Mouse (Mus musculus): ENCODE results near the gene Tmsb15a.
A peak's percentile ranks its signal among the peaks of the same experiment; 100 is the strongest.
"Not testable (repeated sequence)": the region's sequence is repeated elsewhere in the genome, so short reads cannot be mapped to it uniquely, and the experiment has no call there.

The Tmsb15a gene

DNA sequence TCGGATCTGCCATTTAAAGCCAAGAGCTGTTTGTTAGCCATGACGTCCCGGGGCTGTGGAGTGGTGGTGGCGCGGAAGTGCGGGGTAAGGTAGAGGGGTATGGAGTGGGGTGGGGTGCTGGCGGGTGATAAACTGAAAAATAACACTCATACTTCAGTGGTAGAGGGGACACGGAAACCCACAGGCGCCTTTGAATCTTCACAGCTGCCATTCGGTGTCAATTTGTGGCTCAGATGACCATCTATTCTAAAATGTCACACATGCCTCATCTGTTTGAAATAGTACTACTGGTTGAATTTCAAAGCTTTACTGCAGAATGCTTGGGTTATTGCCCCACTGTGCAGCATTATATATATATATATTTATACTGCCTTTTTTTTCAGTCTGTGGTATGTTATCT is at the start of gene Tmsb15a:
Gene Tmsb15a (minus strand): TSS at position 101 of the 400 bp plus-strand sequence.
- DNase-seq (ENCODE audit: extremely low read depth, low read depth) = no peak

DNA sequence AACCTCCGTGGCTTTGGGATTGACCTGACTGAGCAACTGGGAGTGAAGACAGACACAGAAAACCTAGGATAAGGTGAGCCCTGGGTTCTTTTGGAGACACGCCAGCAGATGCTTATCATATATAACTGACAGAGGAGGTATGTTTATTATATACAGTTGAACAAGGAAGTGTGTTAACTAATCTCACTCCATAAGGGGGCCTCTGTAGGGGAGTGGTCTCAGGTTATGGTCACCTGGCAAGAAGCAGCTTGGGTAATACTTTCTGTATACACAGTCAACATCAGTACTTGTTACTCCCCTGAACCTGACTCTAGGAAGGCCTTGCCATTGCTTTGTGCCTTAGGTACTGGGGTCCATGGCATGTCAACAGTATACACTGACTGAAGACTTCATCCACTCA is 43.5 kb upstream of the Tmsb15a start:
- no peak for DNase-seq (ENCODE audit: extremely low read depth, low read depth)

DNA sequence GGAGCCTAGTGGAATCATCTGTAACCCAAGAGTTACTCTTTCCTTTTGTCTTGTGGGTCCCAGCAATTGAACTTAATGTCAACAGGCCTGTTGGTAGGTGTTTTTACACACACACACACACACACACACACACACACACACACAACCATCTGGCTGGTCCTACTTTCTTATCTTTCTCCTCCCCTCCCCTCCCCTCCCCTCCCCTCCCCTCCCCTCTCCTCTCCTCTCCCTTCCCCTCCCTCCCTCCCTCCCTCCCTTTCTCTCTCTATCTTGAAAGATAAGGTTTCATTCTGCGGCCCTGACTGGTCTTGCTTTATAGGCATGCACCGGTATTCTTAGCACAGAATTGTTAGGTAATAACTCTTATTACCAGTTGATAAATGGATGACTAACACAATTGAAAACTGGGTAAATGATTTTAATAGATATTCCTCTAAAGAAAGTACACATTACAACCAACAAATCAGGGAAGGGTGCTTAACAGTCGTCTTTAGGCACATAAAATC is 43.0 kb upstream of the Tmsb15a start:
- DNase-seq (ENCODE audit: extremely low read depth, low read depth) = no peak

DNA sequence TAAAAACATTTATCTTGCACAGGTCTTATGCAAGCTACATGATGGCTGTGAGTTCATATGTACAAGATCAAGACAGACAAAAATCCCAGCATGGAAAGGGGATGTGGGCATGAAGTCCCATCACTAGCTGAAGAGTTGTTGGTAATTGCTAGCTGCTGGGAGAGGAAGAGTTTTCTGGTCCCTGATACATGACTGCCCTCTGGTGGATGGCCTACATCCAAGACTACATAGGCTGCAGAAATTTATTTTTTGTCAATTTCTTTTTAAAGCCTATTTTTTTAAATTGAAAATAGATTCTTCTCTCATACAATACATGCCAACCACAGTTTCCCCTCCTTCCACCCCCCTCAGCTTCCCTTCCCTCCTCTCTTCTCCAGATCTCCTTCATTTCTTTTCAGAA is 36.6 kb upstream of the Tmsb15a start:
- no peak for DNase-seq (ENCODE audit: extremely low read depth, low read depth)

DNA sequence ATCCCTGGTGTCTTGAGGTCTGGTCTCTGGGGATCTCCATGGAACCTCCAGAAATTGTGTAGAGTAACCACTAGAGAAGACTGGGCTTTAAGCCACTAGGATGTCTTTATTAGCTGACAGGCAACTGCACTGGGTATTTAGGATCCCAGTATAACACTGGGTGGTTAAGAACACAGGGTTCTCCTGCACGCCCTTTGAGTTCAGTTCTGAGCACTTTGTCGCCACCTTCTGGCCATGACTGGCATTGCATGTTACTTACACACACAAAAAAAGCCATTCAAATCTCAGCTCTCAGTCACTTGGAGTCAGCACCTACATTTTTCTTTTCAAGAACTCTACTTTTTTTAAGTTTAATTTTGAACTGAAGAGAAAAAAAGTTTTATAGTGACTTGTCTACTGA is 27.8 kb upstream of the Tmsb15a start:
- DNase-seq (ENCODE audit: extremely low read depth, low read depth) = no peak

DNA sequence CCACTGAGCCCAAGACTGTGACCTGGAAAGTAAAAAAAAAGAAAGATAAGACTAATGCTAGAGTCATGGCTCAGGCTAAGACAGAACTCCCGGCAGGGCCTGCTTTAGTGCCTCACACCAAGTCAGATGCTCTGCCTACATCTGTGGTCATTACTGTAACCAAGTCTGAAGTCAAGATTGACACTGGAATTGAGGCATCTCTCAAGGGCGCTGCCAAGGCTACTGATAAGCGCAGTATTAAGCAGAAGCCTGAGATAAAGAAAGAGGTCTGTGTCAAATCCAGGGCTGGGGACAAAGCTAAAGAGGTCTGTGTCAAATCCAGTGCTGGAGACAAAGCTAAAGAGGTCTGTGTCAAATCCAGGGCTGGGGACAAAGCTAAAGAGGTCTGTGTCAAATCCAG is 20.3 kb upstream of the Tmsb15a start:
- not testable (repeated sequence) for DNase-seq (ENCODE audit: extremely low read depth, low read depth)

DNA sequence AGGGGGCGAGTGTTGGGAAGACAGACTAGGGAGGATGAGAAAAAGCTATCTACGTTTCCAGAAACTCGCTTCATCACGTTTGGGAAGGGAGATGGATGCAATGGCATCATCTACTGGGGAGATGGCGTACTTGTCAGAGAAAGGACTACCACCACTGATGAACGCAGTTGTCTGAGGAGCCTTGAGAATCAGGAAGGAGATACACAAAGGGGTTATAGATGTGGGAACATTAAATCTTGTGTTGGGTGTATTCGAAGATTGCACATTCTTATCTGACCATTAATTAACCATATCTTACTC is 17.9 kb upstream of the Tmsb15a start:
- DNase-seq (ENCODE audit: extremely low read depth, low read depth) = no peak

DNA sequence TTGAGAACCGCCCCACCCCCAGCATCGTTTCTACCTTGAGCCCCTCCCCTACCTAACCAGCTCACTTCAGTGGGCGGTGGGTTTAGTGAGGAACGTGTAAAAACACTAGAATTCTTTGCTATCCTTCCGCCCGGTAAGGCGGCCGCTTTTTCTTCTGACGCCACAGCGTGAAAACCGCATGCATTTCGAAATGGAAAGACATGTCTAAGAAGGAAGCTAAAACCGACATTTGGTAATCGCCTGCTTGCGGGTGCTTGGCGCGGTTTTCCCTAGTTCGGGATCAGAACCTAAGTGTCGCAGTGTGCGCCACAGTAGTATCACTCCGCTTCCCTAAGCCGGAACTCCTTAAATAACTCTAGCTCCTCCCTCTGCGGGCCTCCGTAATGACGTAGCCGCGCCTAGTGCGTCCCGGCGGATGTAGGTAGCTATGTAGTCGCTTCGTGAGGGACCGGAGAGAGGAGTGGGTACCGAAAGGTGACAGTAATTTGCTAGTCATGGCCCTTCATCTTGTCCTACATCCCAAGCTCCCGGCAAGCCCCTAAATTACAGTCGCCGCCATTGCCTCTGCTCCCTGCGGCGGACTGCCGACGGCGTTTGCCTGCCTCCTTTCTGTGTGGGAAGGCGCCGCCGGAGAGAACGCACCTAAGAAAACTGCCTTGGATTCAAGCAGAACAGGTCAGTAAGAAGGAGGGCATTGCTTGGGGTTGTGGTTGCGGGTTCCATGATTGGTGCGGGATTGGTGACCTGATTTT is 17.4 kb upstream of the Tmsb15a start, which contains the start of the genes Armcx5 and Gprasp1:
Gene Armcx5 (plus strand): TSS at position 430 of the 752 bp plus-strand sequence.
Gene Gprasp1 (plus strand): TSS at position 430 of the 752 bp plus-strand sequence.
- peak; percentile 93 for DNase-seq (ENCODE audit: extremely low read depth, low read depth)

DNA sequence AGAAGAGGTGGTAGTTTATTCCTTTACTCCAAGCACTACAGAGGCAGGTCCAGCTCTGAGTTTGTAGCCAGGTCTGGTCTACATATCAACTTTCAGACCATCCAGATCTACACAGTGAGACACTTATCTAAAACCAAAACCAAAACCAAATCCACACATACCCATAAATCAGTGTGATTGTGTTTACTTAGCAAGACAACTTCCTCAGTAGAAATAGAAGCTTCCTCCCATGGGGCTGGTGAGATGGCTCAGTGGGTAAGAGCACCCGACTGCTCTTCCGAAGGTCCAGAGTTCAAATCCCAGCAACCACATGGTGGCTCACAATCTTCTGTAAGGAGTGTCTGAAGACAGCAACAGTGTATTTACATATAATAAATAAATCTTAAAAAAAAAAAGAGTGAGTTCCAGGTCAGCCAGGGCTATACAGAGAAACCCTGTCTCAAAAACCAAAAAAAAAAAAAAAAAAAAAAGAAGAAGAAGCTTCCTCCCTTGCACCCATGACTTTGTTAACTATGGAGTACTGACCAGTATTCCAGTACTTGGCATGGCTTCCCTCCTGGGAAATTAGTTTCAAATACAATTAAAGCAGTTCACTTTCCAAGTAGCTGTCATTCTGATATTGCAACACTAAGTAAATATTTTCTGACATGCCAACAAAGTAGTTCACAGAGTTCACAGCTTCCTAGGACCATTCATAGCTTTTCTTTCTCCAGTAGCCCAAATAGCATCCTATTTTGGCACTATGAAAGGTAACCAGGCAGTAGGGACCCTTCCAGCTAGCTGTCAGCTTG is 13.9 kb upstream of the Tmsb15a start:
- no peak for DNase-seq (ENCODE audit: extremely low read depth, low read depth)

DNA sequence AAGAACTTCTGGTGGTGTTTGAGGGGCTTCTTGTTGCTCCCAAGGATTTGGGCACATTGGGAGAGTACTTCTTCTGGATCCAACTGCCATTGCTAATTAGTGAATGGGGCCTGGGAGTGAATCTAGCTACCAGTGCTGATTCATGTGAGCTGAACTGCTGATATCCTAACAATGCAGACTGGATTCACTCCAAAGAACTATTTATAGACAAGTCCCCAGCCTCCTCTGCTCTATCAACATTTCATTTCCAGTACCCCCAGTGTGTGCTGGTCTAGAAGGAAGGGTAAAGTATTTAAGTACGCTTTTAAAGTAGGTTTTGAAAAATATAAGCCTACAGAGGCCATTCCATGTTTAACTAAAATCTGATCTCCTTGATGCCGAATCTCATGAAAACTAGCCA is 12.2 kb downstream of the Tmsb15a start:
- DNase-seq (ENCODE audit: extremely low read depth, low read depth) = no peak

DNA sequence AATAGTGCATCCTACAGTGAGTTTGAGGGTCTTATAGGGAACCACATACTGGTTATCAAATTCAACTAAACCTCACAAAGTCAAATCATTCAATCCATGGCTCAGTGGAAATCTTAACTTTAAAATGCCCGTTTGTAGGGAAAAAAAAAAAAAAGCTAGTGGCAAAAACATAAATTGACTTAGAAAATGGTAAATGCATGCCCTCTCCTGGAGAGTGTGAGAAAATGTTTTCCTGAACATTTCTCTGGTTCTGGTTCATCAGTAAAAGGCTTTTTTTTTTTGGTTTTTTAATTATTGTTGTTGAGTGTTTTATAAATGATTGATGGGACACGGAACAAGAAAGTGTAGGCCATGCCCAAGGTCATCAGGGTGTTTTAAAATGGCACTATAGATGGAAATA is 20.7 kb downstream of the Tmsb15a start:
- DNase-seq (ENCODE audit: extremely low read depth, low read depth) = no peak

DNA sequence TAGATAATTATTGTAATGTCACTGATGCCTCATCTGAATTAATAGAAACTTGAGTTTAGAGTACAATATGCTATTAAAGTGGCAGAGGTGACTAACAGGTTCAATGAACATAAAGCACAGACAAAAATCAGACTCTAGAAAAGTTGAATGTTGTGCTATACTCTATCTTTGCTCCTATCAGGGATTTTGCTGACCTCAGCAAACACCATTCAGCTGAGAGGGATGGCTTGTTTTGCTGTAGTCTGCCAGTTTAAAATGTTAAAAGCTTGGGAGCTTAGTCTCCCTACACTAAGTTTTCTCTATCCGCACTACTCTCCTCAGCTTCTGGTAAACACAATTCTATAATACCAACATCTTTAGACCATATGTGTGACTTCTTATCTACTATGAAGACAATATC is 21.9 kb downstream of the Tmsb15a start:
- no peak for DNase-seq (ENCODE audit: extremely low read depth, low read depth)

DNA sequence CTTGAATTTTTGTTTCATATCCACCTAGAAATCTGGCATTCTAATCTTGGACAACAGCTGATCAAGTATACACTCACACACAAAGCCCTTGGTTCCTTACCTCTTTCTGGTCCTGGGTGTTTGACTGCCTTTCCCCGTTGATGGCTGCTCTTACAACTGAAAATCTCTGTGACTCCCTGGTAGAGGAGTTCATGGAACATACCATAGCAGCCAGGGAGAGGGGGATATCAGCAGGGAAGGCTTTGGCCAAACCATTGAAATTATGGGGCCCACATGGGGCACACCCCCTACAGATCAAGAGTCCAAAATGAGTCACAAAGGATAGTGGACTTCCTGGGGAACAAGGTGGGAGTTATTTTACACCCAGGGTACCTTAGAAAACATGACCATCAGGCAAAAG is 31.4 kb downstream of the Tmsb15a start, which contains the start of gene Tcp11x2:
Gene Tcp11x2 (minus strand): TSS at position 158 of the 400 bp plus-strand sequence.
- no peak for DNase-seq (ENCODE audit: extremely low read depth, low read depth)

DNA sequence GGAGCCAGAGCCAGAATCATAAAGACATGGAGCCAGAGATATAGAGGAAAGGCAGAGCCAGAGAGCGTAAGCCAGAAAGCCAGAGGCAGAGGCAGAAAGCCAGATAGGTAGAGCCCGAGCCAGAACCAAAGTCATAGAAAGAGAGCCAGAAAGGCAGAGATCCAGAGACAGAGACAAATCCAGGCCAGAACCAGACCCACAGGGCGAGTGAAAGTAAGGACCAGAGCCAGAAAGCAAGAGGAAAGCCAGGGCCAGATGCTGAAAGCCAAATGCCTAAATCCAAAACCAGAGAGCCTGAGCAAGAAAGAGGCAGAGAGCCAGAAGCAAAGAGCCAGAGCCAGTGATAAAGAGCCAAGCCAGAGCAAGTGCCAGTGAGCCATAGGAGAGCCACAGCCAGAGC is 37.3 kb downstream of the Tmsb15a start:
- DNase-seq (ENCODE audit: extremely low read depth, low read depth) = no peak

DNA sequence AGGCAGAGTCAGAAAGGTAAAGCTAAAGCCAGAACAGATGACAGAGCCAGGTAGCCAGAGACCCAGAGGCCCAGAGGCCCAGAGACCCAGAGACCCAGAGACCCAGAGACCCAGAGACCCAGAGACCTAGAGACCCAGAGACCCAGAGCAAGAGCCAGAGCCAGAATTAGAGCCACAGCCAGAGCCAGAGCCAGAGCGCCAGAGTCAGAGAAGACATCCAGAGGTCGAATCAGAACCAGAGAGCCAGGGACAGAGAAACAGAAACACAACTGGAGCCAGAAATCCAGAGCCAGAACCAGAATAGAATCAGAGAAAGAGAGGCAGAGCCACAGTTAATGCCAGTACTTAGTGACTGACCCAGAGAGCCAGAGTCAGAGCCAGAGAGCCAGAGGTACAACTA is 43.2 kb downstream of the Tmsb15a start:
- no peak for DNase-seq (ENCODE audit: extremely low read depth, low read depth)
